Mouse (Mus musculus) gastrocnemius, postnatal 36 days (tissue): Measurements from ENCODE around the gene Magi2. TPM values are rescaled to one million over a fixed set of nuclear protein-coding genes. Genes with fewer than 3 reads are reported as not detected.
"Not testable (repeated sequence)": the region's sequence is repeated elsewhere in the genome, so short reads cannot be mapped to it uniquely, and the experiment has no call there.

Experiments used
- DNase-seq, 2 experiments: peaks; one replicate each; pipeline ENCODE4 v3.0.0; 2022
- intact Hi-C: fragments of 180-260 bp; cut with DNase I; formaldehyde crosslinking; loops from one replicate; pipeline ENCODE4 v1.15.1; 2025
- total RNA-seq, 2 experiments: library from RNA; stranded (reverse); gene quantifications; 2 replicates each; pipeline ENCODE4 v1.2.3; 2021

Magi2 gene
- total RNA-seq, 2 experiments from 2014 or later, result 0.57 to 1.3 TPM

DNA sequence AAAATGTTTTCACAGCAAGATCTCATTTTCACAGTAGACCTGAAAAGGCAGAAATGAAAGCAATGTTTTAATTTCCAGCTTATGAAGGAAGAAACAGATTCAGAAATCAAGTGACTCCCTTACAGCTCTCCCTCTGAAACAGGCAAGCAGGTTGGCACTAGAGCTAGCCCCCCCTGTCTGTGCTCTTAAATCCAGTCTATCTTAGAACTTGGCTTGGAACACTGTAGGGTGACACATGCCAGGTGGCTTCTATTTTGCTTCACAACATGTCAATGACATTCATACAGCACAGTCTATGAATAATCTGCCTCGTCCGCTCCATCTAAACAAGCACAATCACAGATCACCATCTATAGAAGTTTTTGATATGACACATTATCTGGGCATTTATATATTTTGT is 1235.5 kb downstream of the Magi2 start:
- intact Hi-C loops, result no loop called here
- no peak for DNase-seq

DNA sequence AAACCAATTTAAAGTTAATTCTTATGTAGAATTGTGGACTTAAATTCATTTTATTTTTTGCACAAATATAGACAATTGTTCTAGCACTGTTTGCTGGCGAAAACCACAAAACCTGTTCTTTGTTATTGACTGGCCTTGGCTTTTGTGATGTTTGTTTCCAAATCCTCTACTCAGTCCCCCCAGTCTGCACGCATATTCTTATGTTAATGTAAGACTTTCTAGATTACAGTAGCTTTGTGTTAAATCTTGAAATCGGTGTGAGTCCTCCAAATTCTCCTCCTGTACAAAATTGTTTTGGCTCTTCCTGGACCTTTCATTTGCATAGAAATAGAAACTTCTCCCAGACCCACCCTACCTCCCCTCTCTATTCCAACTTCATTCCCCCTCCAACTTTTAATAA is 1242.9 kb downstream of the Magi2 start:
- no peak for DNase-seq
- intact Hi-C loops, result no loop called here

GRCm38 (mm10) chr5:20470466-20470865 is 1243.6 kb downstream of the Magi2 start:
- no peak for DNase-seq
- intact Hi-C loops, result no loop called here

- no peak for DNase-seq
- intact Hi-C loops, result no loop called here
These were observed 1257.7 kb downstream of the Magi2 start for GRCm38 (mm10) chr5:20484505-20484904.

GRCm38 (mm10) chr5:20491911-20492310 is 1265.1 kb downstream of the Magi2 start:
- DNase-seq, result no peak
- intact Hi-C loops, result no loop called here

GRCm38 (mm10) chr5:20492679-20493078 is 1265.8 kb downstream of the Magi2 start:
- no peak for DNase-seq
- intact Hi-C loops, result no loop called here

GRCm38 (mm10) chr5:20494010-20494409 is 1267.2 kb downstream of the Magi2 start:
- no peak for DNase-seq
- intact Hi-C loops, result no loop called here

DNA sequence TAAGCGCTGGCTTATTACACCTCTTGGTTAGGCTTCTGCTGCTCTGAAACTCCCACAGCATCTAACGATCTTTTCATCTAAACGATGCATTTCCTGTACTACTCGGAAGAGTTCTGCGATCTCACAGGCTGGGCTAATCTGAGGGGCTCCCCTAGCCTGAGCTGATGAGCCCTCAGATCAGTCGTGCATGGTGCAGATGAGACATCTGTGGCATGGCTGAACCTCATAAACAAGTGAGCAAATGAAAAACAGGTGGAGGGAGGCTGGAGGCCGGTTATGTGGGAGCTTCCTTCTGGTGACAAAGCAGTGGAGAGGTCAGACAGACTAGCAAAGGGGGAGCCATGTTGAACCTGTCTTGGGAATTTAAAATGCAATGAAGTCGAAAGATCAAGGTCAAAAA is 1270.1 kb downstream of the Magi2 start:
- no peak for DNase-seq
- intact Hi-C loops, result no loop called here

- intact Hi-C loops, result no loop called here
- no peak for DNase-seq
These were observed 1272.3 kb downstream of the Magi2 start for GRCm38 (mm10) chr5:20499031-20499600.

GRCm38 (mm10) chr5:20508609-20509008 is 1281.8 kb downstream of the Magi2 start:
- no peak for DNase-seq

GRCm38 (mm10) chr5:20509606-20510005 is 1282.8 kb downstream of the Magi2 start:
- intact Hi-C loops, result no loop called here
- no peak for DNase-seq

More at GRCm38 (mm10) chr5:20508609-20509008, 1281.8 kb downstream of the Magi2 start:
- intact Hi-C loops, result no loop called here

GRCm38 (mm10) chr5:20512377-20513126 is 1285.7 kb downstream of the Magi2 start:
- intact Hi-C loops, result no loop called here
- no peak for DNase-seq

DNA sequence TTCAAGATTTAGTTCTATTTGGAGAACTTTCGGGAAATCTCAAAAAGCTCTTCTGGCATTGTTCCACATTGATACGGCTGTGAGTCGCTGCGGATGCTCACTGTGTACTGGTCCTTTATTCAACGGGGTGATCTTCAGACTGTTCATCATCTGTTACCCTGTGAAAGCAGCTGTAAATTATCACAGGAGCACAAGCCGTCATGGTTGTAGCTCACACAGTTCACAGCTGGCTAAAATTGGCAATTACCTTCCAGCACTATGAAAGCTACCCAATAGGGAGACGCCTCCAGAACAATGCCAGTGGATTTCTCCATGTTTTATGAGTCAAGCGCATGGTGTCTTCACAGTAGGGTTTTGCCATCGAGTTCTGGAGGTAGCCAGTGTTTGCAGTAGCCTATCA is 1294.8 kb downstream of the Magi2 start:
- intact Hi-C loops, result no loop called here
- no peak for DNase-seq

DNA sequence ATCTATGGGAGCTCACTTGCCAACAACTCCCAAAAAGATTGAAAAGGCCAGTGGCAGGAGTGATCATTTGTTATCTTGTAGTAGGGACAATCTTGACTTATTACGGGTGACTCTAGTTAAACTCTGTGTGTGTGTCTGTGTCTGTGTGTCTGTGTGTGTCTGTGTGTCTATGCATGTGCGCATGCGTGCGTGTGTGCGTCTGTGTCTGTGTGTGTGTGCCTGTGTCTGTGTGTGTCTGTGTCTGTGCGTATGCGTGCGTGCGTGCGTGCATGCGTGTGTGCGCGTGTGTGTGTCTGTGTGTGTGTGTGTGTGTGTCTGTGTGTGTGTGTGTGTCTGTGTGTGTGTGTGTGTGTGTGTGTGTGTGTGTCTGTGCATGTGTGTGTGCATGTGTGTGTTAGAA is 1295.2 kb downstream of the Magi2 start:
- no peak for DNase-seq
- intact Hi-C loops, result no loop called here

GRCm38 (mm10) chr5:20523776-20524175 is 1296.9 kb downstream of the Magi2 start:
- no peak for DNase-seq
- intact Hi-C loops, result no loop called here

DNA sequence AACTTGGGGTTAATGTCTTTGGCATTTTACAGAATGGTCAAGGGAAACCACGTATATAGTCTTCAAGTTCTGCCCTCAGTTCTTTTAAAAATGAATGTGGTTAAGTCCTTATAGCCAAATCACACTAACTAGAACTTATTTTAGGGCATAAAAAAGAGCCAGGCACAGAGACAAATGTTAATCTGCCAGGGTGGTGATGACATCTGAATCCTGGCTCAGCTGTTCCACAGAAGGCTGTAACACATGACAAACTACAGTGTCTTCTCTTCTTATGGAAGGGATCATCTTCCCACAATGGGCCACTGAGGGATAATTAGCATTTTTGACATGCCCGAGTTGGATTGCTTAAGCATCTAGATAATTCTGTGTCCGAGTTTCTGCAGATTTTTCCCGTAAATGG is 1299.8 kb downstream of the Magi2 start:
- DNase-seq, intact Hi-C loops: not testable (repeated sequence)

- DNase-seq, result no peak
- intact Hi-C loops, result no loop called here
These were observed 1309.7 kb downstream of the Magi2 start for GRCm38 (mm10) chr5:20536544-20536943.

DNA sequence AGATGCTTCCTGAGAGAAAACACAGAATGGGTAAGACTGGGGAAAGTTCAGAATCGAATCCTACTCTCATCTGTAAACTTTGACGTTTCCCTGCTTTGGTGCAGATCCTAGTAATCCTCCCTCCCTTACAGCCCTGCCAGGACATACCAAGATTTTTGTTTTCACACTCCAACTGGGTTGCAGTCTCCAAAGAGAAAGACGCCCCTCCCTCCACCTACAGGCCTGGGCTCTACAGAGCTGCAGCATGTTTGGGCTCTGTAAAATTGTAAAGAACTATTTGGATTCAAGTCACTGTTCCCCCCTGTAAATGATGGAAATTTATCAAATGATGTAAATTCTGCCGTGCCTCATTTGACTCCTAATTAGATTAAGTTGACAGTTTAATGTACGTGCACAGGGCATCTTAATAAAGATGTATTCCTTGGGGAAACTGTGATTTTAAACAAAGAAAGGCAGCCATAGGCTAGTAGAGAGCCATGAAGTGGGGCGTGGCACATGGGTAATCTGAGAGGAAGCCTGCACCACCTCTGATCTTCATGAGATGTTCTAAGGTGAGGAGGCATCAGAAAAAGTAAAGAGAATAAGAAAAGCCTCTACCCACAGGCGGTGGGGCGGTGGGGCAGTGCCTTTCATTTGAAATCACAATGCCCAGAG is 1310.7 kb downstream of the Magi2 start:
- intact Hi-C loops, result no loop called here
- DNase-seq, result no peak

DNA sequence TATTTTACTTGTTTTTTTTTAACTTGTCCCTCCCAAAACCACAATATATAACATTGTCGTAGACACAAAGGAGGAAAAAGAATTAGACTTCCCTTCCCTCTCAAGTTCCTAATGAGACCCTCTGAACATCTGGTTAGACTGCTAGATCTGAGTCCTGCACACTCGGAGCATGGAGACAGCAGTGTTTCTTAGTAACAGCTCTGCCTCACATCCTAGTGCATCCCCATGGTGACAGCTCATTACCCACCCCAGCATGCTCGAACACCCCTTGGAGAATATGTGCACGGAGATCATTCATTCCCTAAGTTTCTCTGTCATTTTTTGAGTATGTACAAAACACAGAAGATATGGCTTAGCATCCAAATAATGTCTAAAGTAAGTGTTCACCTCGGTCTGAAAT is 1317.5 kb downstream of the Magi2 start:
- intact Hi-C loops, result no loop called here
- no peak for DNase-seq

DNA sequence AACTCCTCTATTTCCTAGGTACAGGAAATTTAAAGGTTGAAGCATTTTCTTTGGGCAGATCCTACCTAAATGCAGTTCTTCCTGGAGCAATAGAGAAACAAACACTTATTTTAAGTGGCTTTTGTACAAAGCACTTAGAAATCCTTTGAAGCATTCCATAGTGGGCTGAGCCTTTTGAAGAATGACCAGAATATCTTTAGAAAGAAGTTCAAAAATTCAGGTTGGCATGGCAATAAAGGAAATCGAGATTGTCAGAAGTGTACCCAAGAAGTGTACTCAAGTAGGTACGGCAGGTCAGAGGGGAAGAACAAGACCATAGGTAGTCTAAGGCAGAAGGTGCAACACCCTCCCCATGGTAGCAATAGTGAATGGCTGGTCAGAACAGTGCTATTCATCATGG is 1332.5 kb downstream of the Magi2 start:
- DNase-seq, result no peak
- intact Hi-C loops, result no loop called here

- no peak for DNase-seq
- intact Hi-C loops, result no loop called here
These were observed 1333.0 kb downstream of the Magi2 start for GRCm38 (mm10) chr5:20559821-20560220.

DNA sequence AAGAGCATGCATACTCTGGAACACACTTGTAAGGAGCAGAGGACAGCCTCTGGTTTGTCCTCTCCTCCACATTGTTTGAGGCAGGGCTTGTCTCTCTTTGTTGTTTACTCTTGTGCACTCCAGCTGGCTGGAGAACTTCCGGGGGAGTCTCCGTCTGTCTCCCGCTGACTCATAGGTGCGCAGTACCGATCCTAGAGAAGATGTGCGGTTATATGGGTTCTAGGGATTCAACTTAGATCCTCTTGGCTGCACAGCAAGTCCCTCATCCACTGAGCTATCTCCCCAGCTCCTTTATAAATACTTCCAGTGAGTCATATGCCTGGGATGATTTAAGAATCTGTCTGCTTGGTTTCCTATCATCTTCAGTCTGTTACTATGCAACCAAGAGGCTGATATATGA is 1341.6 kb downstream of the Magi2 start:
- intact Hi-C loops, result no loop called here
- DNase-seq, result no peak
